Comparison of ENCODE assay signal across 10 mouse cellular contexts in the genomic region with DNA sequence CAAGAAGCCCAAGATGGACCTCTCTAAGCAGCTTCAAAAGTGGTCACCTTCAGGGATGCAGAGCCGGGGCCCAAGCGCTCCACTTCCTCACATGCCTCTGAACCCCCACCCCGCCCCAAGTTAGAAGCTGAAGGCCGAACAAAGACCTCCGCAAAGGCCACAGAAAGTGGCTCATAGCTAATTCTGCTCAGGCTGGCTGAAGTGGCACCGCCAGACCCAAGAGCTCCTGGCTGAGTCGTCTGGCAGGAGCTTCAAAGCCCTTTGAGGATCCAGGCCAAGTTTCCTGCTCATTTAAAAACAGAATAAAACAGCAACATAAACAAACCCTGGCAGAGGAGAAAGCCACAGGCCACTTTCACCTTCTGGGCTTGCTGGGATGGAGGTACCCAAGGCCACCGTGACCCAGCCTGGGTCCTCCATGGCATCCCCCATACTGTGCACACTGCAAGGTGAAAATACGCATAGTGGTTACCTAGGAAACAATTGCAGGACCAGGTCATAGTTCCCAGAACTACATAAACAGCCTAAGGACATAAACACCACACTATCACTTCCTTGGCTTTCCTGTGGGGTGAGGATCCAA. TPM values are rescaled to one million over a fixed set of nuclear protein-coding genes. Genes with fewer than 3 reads are reported as not detected.
DNase-seq lines count a peak whose midpoint lies in the region.
"Had no signal": no experiment of that assay in that cellular context is flagged by ENCODE, and none has a peak within 500 bp of the region (broad histone marks: within the 10 kb centered on the region; RNA-seq: fewer than 3 reads in every experiment).

No protein-coding gene starts in this region.

- intact Hi-C loops in heart, postnatal 36 days (cut with DNase I) = no loop called here

- DNase-seq in layer of hippocampus, adult 11-12 months (ENCODE audit: low spot score) = peak; percentile 42
- no peak for DNase-seq in layer of hippocampus, adult 9-10 months (ENCODE audit: low spot score)
- DNase-seq in right cerebral cortex, adult 18-20 months = peak; percentile 38
- no peak for DNase-seq in right cerebral cortex, postnatal 36 days (ENCODE audit: low spot score in 2 of 2)
- peak; percentile 38 to 54 for DNase-seq in layer of hippocampus, postnatal 10 days (ENCODE audit: low spot score in 2 of 2)
- DNase-seq in urinary bladder, postnatal 10 days (ENCODE audit: low spot score) = no peak
- DNase-seq in heart, postnatal 36 days = no peak
- DNase-seq: heart, adult 11 months; kidney, adult 18-20 months had no signal

RNA-seq across cellular contexts. Expression of gene Fzd10, which starts 24.6 kb away (rescaled TPM):
- total RNA-seq in layer of hippocampus, postnatal 10 days (2021) = 1 to 10 TPM; 1.4 to 1.8 TPM
- under 1 TPM; 0.14 to 0.19 TPM for total RNA-seq in heart, postnatal 36 days (2021)
- total RNA-seq: CH12.LX had no signal

Comparison
In these comparisons a context has a peak if more than half of its experiments do, and no peak if none do; other contexts are left out.
1. DNase-seq: peak in layer of hippocampus, adult 11-12 months (single experiment), right cerebral cortex, adult 18-20 months (single experiment) and layer of hippocampus, postnatal 10 days (2 of 2); none in layer of hippocampus, adult 9-10 months (single experiment), right cerebral cortex, postnatal 36 days (0 of 2), urinary bladder, postnatal 10 days (single experiment) and heart, postnatal 36 days (0 of 2).